Comparison of ENCODE assay signal across 9 mouse cellular contexts in genomic region chr4:116819968-116820901, GRCm38 (mm10). TPM values are rescaled to one million over a fixed set of nuclear protein-coding genes. Genes with fewer than 3 reads are reported as not detected.
DNase-seq lines count a peak whose midpoint lies in the region; ATAC-seq and TF ChIP-seq lines count a peak whose summit lies in the region.
"Had no signal": no experiment of that assay in that cellular context is flagged by ENCODE, and none has a peak within 500 bp of the region (broad histone marks: within the 10 kb centered on the region; RNA-seq: fewer than 3 reads in every experiment).

No protein-coding gene starts in this region.

- peaks cover 12% of the 10 kb centered on the region; the same call in 1 of the 2 replicates for H3K4me1 ChIP-seq in heart, embryonic 11.5 days (ENCODE audit: control insufficient read depth, insufficient read depth, low read length)
- H3K4me1 ChIP-seq in ES-E14 (ENCODE audit: control insufficient read depth in 2 of 2, insufficient read depth in 2 of 2, low read length in 2 of 2, poor library complexity in 1 of 2), result peaks cover 0 to 8% of the 10 kb centered on the region in 2 experiments; a peak in 3 of 4 replicates
- peaks cover 11% of the 10 kb centered on the region; the same call in 1 of the 2 replicates for H3K4me1 ChIP-seq in heart, postnatal 0 days (ENCODE audit: control insufficient read depth, insufficient read depth)
- peaks cover 11% of the 10 kb centered on the region for H3K4me1 ChIP-seq in midbrain, embryonic 11.5 days (ENCODE audit: control insufficient read depth, insufficient read depth, low read length)

- no peak for TF ChIP-seq EP300 in heart, postnatal 0 days (IDR thresholded peaks at IDR 0.05; ENCODE audit: low read depth)

- no peak for DNase-seq in heart, postnatal 25 days (ENCODE audit: low spot score)
- DNase-seq in ES-E14 (ENCODE audit: low read depth, low spot score) (no peak), MN1 (ENCODE audit: low spot score) (no peak)
- DNase-seq in heart, postnatal 0 days (ENCODE audit: low spot score), result no peak
- DNase-seq in midbrain, embryonic 11.5 days (ENCODE audit: low spot score, missing footprints), result peak; percentile 88
- DNase-seq in gastrocnemius, postnatal 4 days (ENCODE audit: low spot score in 2 of 2), result no peak
- no peak for DNase-seq in layer of hippocampus, postnatal 25 days (ENCODE audit: extremely low spot score in 1 of 2, low spot score in 1 of 2)

- H3K36me3 ChIP-seq in heart, embryonic 11.5 days (ENCODE audit: control insufficient read depth, insufficient read depth, low read length), result no peaks in the 10 kb centered on the region; the same call in none of the 2 replicates
- peaks cover 24% of the 10 kb centered on the region; the same call in 1 of the 2 replicates for H3K36me3 ChIP-seq in ES-E14 (ENCODE audit: control insufficient read depth, insufficient read depth, low read length, poor library complexity, severe bottlenecking)
- peaks cover 20% of the 10 kb centered on the region; the same call in 1 of the 2 replicates for H3K36me3 ChIP-seq in heart, postnatal 0 days (replicated peaks; ENCODE audit: control insufficient read depth, insufficient read depth, low read length)
- H3K36me3 ChIP-seq in midbrain, embryonic 11.5 days (ENCODE audit: control insufficient read depth, insufficient read depth, low read length), result 0 out of 2 replicates have a peak, but pooled peaks cover 3% of the 10 kb centered on the region

- no peaks in the 10 kb centered on the region for H3K9me3 ChIP-seq in heart, embryonic 11.5 days (replicated peaks; ENCODE audit: control insufficient read depth, low read length)
- H3K9me3 ChIP-seq in ES-E14 (ENCODE audit: control insufficient read depth, insufficient read depth, low read depth, low read length), result no peaks in the 10 kb centered on the region
- H3K9me3 ChIP-seq in heart, postnatal 0 days (replicated peaks; ENCODE audit: control insufficient read depth, low read length), result no peaks in the 10 kb centered on the region
- H3K9me3 ChIP-seq in midbrain, embryonic 11.5 days (ENCODE audit: control insufficient read depth, low read length), result no peaks in the 10 kb centered on the region

- 0 out of 2 replicates have a peak, but pooled peaks have one; percentile 9 for ATAC-seq in heart, embryonic 11.5 days (replicated peaks; ENCODE audit: insufficient number of reproducible peaks, low FRiP score, low TSS enrichment)
- ATAC-seq in heart, postnatal 0 days (ENCODE audit: insufficient read depth, low read depth), result no peak
- no peak for ATAC-seq in midbrain, embryonic 11.5 days (ENCODE audit: low FRiP score)

- TF ChIP-seq CTCF in heart, postnatal 0 days (IDR thresholded peaks at IDR 0.05; ENCODE audit: low read depth), result no peak

- H3K4me3 ChIP-seq in heart, embryonic 11.5 days (ENCODE audit: low read depth, low read length), result peak overlapping the region; percentile 54
- H3K4me3 ChIP-seq in ES-E14 (ENCODE audit: insufficient read depth in 1 of 2, low read depth in 1 of 2, low read length in 2 of 2, poor library complexity in 1 of 2, severe bottlenecking in 1 of 2), result peak overlapping the region; percentile 62 to 75
- H3K4me3 ChIP-seq in heart, postnatal 0 days (ENCODE audit: low read depth, low read length), result peak overlapping the region; percentile 59
- peak overlapping the region; percentile 42 for H3K4me3 ChIP-seq in midbrain, embryonic 11.5 days (ENCODE audit: low read depth, low read length)

- peaks cover 19% of the 10 kb centered on the region for H3K27me3 ChIP-seq in heart, embryonic 11.5 days (ENCODE audit: control insufficient read depth, insufficient read depth, low read length)
- H3K27me3 ChIP-seq in heart, postnatal 0 days (ENCODE audit: control insufficient read depth, insufficient read depth, low read length), result peaks cover 13% of the 10 kb centered on the region
- H3K27me3 ChIP-seq in midbrain, embryonic 11.5 days (ENCODE audit: control insufficient read depth, insufficient read depth, low read length), result peaks cover 14% of the 10 kb centered on the region

- H3K9ac ChIP-seq in heart, embryonic 11.5 days (ENCODE audit: low read depth, low read length), result peak overlapping the region; percentile 72; the same call in 1 of the 2 replicates
- peak overlapping the region; percentile 70 for H3K9ac ChIP-seq in ES-E14 (ENCODE audit: insufficient read depth, low read depth, low read length, poor library complexity, severe bottlenecking)
- no peak overlapping the region for H3K9ac ChIP-seq in heart, postnatal 0 days (replicated peaks; ENCODE audit: low read depth, low read length)
- H3K9ac ChIP-seq in midbrain, embryonic 11.5 days (ENCODE audit: low read length), result peak overlapping the region; percentile 63

- intact Hi-C loops in heart, postnatal 25 days (cut with DNase I), result no loop called here

- in situ Hi-C loops in ES-E14 (cut with MboI; ENCODE audit: low sequenced_read_pairs in 2 of 2, unreplicated experiment in 2 of 2), result loop anchor here (5.0 to 25.0 kb wide), 3 partner anchors 172 to 317 kb away; partner anchors contain the start of genes Urod (in 2 of the 2), Btbd19 (in 1 of the 2), Hectd3 (in 1 of the 2) and Plk3 (in 1 of the 2)

- H3K27ac ChIP-seq in heart, embryonic 11.5 days (ENCODE audit: low read depth, low read length), result no peak overlapping the region
- H3K27ac ChIP-seq in ES-E14 (ENCODE audit: insufficient read depth, low read depth, low read length, poor library complexity, severe bottlenecking), result no peak overlapping the region
- no peak overlapping the region for H3K27ac ChIP-seq in heart, postnatal 0 days (ENCODE audit: low read depth)
- no peak overlapping the region for H3K27ac ChIP-seq in midbrain, embryonic 11.5 days (ENCODE audit: low read depth, low read length)

- H3K4me2 ChIP-seq in heart, embryonic 11.5 days, result peak overlapping the region; percentile 99
- peak overlapping the region; percentile 92 for H3K4me2 ChIP-seq in heart, postnatal 0 days (ENCODE audit: low read depth, low read length)
- H3K4me2 ChIP-seq in midbrain, embryonic 11.5 days, result peak overlapping the region; percentile 96

- 20% methylated on average over 32 of the region's 32 CpGs for WGBS in heart, embryonic 11.5 days (ENCODE audit: insufficient replicate concordance)
- 30% methylated on average over 32 of the region's 32 CpGs for WGBS in heart, postnatal 0 days
- 22% methylated on average over 32 of the region's 32 CpGs for WGBS in midbrain, embryonic 11.5 days

TF ChIP-seq in ES-E14, 5 proteins besides CTCF, POLR2A, EP300 and RAD21:
- TF ChIP-seq HCFC1 (IDR thresholded peaks at IDR 0.05; ENCODE audit: borderline replicate concordance, insufficient read depth, low read length) (no peak), ZNF384 (IDR thresholded peaks at IDR 0.05; ENCODE audit: low read depth, low read length) (no peak), MAFK (IDR thresholded peaks at IDR 0.05; ENCODE audit: insufficient read depth, low read depth, low read length) (no peak), ZC3H11A (IDR thresholded peaks at IDR 0.05; ENCODE audit: borderline replicate concordance, low read depth, low read length) (no peak), CHD2 (IDR thresholded peaks at IDR 0.05; ENCODE audit: low read depth, low read length) (no peak)

RNA-seq across cellular contexts. Expression of gene Hpdl, which starts 1.3 kb away (rescaled TPM):
- polyA plus RNA-seq in heart, embryonic 11.5 days (2014; fragmentation: Nextera tagmentation; extraction: Ambion mirVana), result 0.84 and 1.1 TPM in 2 replicates
- 1 to 10 TPM; 4.2 to 4.8 TPM for total RNA-seq in heart, postnatal 25 days (2021)
- total RNA-seq in ES-E14 (2012; rRNA removed), result 5.4 and 5.8 TPM in 2 replicates
- 2.2 and 3.4 TPM in 2 replicates for total RNA-seq in heart, postnatal 0 days (2014; rRNA removed; ENCODE audit: low replicate concordance)
- polyA plus RNA-seq in heart, postnatal 0 days (2015; fragmentation: Nextera tagmentation; extraction: Ambion mirVana), result 2.1 and 2.9 TPM in 2 replicates
- polyA plus RNA-seq in midbrain, embryonic 11.5 days (2014; fragmentation: Nextera tagmentation; extraction: Ambion mirVana), result 0.51 and 0.81 TPM in 2 replicates
- 1 to 10 TPM in 1 of 2 experiments, under 1 TPM in 1; 0.57 to 1.1 TPM for total RNA-seq in gastrocnemius, postnatal 4 days (2021)
- total RNA-seq in layer of hippocampus, postnatal 25 days (2021), result 1 to 10 TPM; 4.8 to 5.0 TPM
- total RNA-seq: MEL had no signal

RNA-seq across cellular contexts. Expression of gene Mutyh, which starts 12.7 kb away (rescaled TPM):
- polyA plus RNA-seq in heart, embryonic 11.5 days (2014; fragmentation: Nextera tagmentation; extraction: Ambion mirVana), result 10.9 and 12.0 TPM in 2 replicates
- total RNA-seq in heart, postnatal 25 days (2021), result 1 to 10 TPM; 1.5 to 1.6 TPM
- 23.1 and 32.2 TPM in 2 replicates for total RNA-seq in ES-E14 (2012; rRNA removed)
- 2.6 and 6.9 TPM in 2 replicates for total RNA-seq in heart, postnatal 0 days (2014; rRNA removed; ENCODE audit: low replicate concordance)
- 3.9 and 4.4 TPM in 2 replicates for polyA plus RNA-seq in heart, postnatal 0 days (2015; fragmentation: Nextera tagmentation; extraction: Ambion mirVana)
- polyA plus RNA-seq in midbrain, embryonic 11.5 days (2014; fragmentation: Nextera tagmentation; extraction: Ambion mirVana), result 13.9 and 18.2 TPM in 2 replicates
- 1 to 10 TPM; 3.9 to 5.5 TPM for total RNA-seq in gastrocnemius, postnatal 4 days (2021)
- 1 to 10 TPM; 3.1 to 5.4 TPM for total RNA-seq in layer of hippocampus, postnatal 25 days (2021)

RNA-seq across cellular contexts. Expression of gene Toe1, which starts 12.8 kb away (rescaled TPM):
- polyA plus RNA-seq in heart, embryonic 11.5 days (2014; fragmentation: Nextera tagmentation; extraction: Ambion mirVana), result 21.5 and 25.1 TPM in 2 replicates
- total RNA-seq in heart, postnatal 25 days (2021), result 1 to 10 TPM; 6.9 to 8.2 TPM
- total RNA-seq in ES-E14 (2012; rRNA removed), result 47.4 and 51.9 TPM in 2 replicates
- 20.3 and 46.9 TPM in 2 replicates for total RNA-seq in heart, postnatal 0 days (2014; rRNA removed; ENCODE audit: low replicate concordance)
- 17.3 and 17.5 TPM in 2 replicates for polyA plus RNA-seq in heart, postnatal 0 days (2015; fragmentation: Nextera tagmentation; extraction: Ambion mirVana)
- polyA plus RNA-seq in midbrain, embryonic 11.5 days (2014; fragmentation: Nextera tagmentation; extraction: Ambion mirVana), result 33.7 and 34.1 TPM in 2 replicates
- total RNA-seq in gastrocnemius, postnatal 4 days (2021), result 10 to 100 TPM; 15.2 to 15.9 TPM
- total RNA-seq in layer of hippocampus, postnatal 25 days (2021), result 10 to 100 TPM; 12.0 to 13.1 TPM

RNA-seq across cellular contexts. Expression of gene Zswim5, which starts 56.9 kb away (rescaled TPM):
- polyA plus RNA-seq in heart, embryonic 11.5 days (2014; fragmentation: Nextera tagmentation; extraction: Ambion mirVana), result 0.86 and 1.2 TPM in 2 replicates
- total RNA-seq in heart, postnatal 25 days (2021), result 1 to 10 TPM in 1 of 2 experiments, under 1 TPM in 1; 0.94 to 1.2 TPM
- total RNA-seq in ES-E14 (2012; rRNA removed), result 2.5 and 3.2 TPM in 2 replicates
- 1.4 and 1.5 TPM in 2 replicates for total RNA-seq in heart, postnatal 0 days (2014; rRNA removed; ENCODE audit: low replicate concordance)
- polyA plus RNA-seq in heart, postnatal 0 days (2015; fragmentation: Nextera tagmentation; extraction: Ambion mirVana), result 0.34 TPM in 2 replicates
- polyA plus RNA-seq in midbrain, embryonic 11.5 days (2014; fragmentation: Nextera tagmentation; extraction: Ambion mirVana), result 8.7 and 10.1 TPM in 2 replicates
- under 1 TPM; 0.34 to 0.41 TPM for total RNA-seq in gastrocnemius, postnatal 4 days (2021)
- 10 to 100 TPM; 17.1 to 17.9 TPM for total RNA-seq in layer of hippocampus, postnatal 25 days (2021)
- total RNA-seq: MEL had no signal
